Mouse (Mus musculus): ENCODE results near the gene Olfr1359.

GRCm38 (mm10) chr13:21710031-21710711, 12.3 kb downstream of the Olfr1359 start:
- TF ChIP-seq CTCF (conservative IDR thresholded peaks at IDR 0.05; ENCODE audit: insufficient read depth, insufficient read length, low read depth, low read length) = peak; percentile 76
- no peak for TF ChIP-seq POLR2A (IDR thresholded peaks at IDR 0.05; ENCODE audit: low read depth, low read length)

Data from kidney, adult 2 months (tissue).